16 mouse cellular contexts compared by ENCODE assay signal in the genomic region with DNA sequence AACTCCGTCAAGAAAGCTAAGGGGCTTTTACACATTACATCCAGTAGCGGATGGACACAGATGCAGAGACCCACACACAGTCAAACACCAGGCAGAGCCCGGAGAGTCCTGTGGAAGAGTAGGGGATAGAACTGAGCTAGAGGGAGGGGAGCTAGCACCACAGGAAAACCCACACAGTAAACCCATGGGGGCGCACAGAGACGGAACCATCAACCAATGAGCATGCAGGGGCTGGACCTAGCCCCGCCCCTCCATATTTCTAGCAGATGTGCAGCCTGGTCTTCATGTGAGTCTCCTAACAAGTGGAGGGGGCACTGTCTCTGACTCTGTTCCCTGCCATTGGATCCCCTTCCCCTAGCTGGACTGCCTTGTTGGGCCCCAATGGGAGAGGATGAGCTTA. TPM values are rescaled to one million over a fixed set of nuclear protein-coding genes. Genes with fewer than 3 reads are reported as not detected.
DNase-seq lines count a peak whose midpoint lies in the region; ATAC-seq and TF ChIP-seq lines count a peak whose summit lies in the region.
"Had no signal": no experiment of that assay in that cellular context is flagged by ENCODE, and none has a peak within 500 bp of the region (broad histone marks: within the 10 kb centered on the region; RNA-seq: fewer than 3 reads in every experiment).

No protein-coding gene starts in this region.

- H3K27me3 ChIP-seq in forebrain, embryonic 15.5 days = no peaks in the 10 kb centered on the region
- H3K27me3 ChIP-seq in forebrain, embryonic 11.5 days (ENCODE audit: control insufficient read depth, insufficient read depth, low read length) = no peaks in the 10 kb centered on the region
- H3K27me3 ChIP-seq in midbrain, embryonic 11.5 days (ENCODE audit: control insufficient read depth, insufficient read depth, low read length) = no peaks in the 10 kb centered on the region; the same call in 1 of the 2 replicates
- H3K27me3 ChIP-seq in midbrain, embryonic 14.5 days (ENCODE audit: control insufficient read depth, insufficient read depth, low read length) = no peaks in the 10 kb centered on the region
- H3K27me3 ChIP-seq in E14TG2a.4 (ENCODE audit: insufficient read depth, low read length) = peaks cover 4% of the 10 kb centered on the region; the same call in 1 of the 2 replicates
- H3K27me3 ChIP-seq: heart, embryonic 15.5 days had no signal

- DNase-seq in forebrain, embryonic 11.5 days (ENCODE audit: low spot score) = no peak
- DNase-seq in midbrain, embryonic 11.5 days (ENCODE audit: low spot score, missing footprints) = no peak
- DNase-seq in midbrain, embryonic 14.5 days = no peak
- DNase-seq in thymus, postnatal 10 days (ENCODE audit: low spot score in 2 of 2) = peak; percentile 16 to 27
- no peak for DNase-seq in right cerebral cortex, postnatal 14 days
- no peak for DNase-seq in Muller cell, postnatal 12 days (ENCODE audit: inconsistent ontology term)
- DNase-seq: adrenal gland, postnatal 14 days; cerebellum, adult 8-10 months; kidney, postnatal 4 days; lung, postnatal 14 days; right cerebral cortex, postnatal 4 days had no signal

- H3K9ac ChIP-seq in forebrain, embryonic 15.5 days (replicated peaks) = no peak overlapping the region
- no peak overlapping the region for H3K9ac ChIP-seq in forebrain, embryonic 11.5 days (ENCODE audit: low read length)
- no peak overlapping the region for H3K9ac ChIP-seq in midbrain, embryonic 11.5 days (ENCODE audit: low read length)
- no peak overlapping the region for H3K9ac ChIP-seq in midbrain, embryonic 14.5 days (replicated peaks; ENCODE audit: low read length)
- H3K9ac ChIP-seq: heart, embryonic 15.5 days; liver, embryonic 14.5 days had no signal

- H3K27ac ChIP-seq in forebrain, embryonic 15.5 days (replicated peaks) = no peak overlapping the region
- no peak overlapping the region for H3K27ac ChIP-seq in forebrain, embryonic 11.5 days (ENCODE audit: low read depth, low read length)
- H3K27ac ChIP-seq in midbrain, embryonic 11.5 days (ENCODE audit: low read depth, low read length) = no peak overlapping the region
- no peak overlapping the region for H3K27ac ChIP-seq in midbrain, embryonic 14.5 days (replicated peaks; ENCODE audit: low read depth, low read length)
- H3K27ac ChIP-seq: heart, embryonic 15.5 days; hindbrain, postnatal 0 days; liver, embryonic 14.5 days had no signal

- H3K9me3 ChIP-seq in forebrain, embryonic 15.5 days = no peaks in the 10 kb centered on the region
- H3K9me3 ChIP-seq in forebrain, embryonic 11.5 days (ENCODE audit: control insufficient read depth, low read length) = peaks cover 3% of the 10 kb centered on the region
- H3K9me3 ChIP-seq in midbrain, embryonic 11.5 days (ENCODE audit: control insufficient read depth, low read length) = peaks cover 3% of the 10 kb centered on the region; the same call in 1 of the 2 replicates
- H3K9me3 ChIP-seq in midbrain, embryonic 14.5 days (ENCODE audit: control insufficient read depth, low read length) = no peaks in the 10 kb centered on the region
- H3K9me3 ChIP-seq in E14TG2a.4 (ENCODE audit: low read length) = no peaks in the 10 kb centered on the region
- H3K9me3 ChIP-seq: heart, embryonic 15.5 days had no signal

- 0 out of 2 replicates have a peak, but pooled peaks have one; percentile 32 for ATAC-seq in forebrain, embryonic 15.5 days (replicated peaks)
- ATAC-seq in forebrain, embryonic 11.5 days (replicated peaks; ENCODE audit: low FRiP score) = no peak
- peak; percentile 48; the same call in 1 of the 2 replicates for ATAC-seq in midbrain, embryonic 11.5 days (ENCODE audit: low FRiP score)
- ATAC-seq in midbrain, embryonic 14.5 days (ENCODE audit: low FRiP score, low TSS enrichment) = no peak

- no peaks in the 10 kb centered on the region for H3K36me3 ChIP-seq in forebrain, embryonic 15.5 days
- H3K36me3 ChIP-seq in forebrain, embryonic 11.5 days (ENCODE audit: control insufficient read depth, insufficient read depth, low read length) = no peaks in the 10 kb centered on the region
- H3K36me3 ChIP-seq in midbrain, embryonic 11.5 days (ENCODE audit: control insufficient read depth, insufficient read depth, low read length) = no peaks in the 10 kb centered on the region
- H3K36me3 ChIP-seq in midbrain, embryonic 14.5 days (ENCODE audit: control insufficient read depth, insufficient read depth, low read length) = no peaks in the 10 kb centered on the region
- peaks cover 6% of the 10 kb centered on the region; the same call in 1 of the 2 replicates for H3K36me3 ChIP-seq in E14TG2a.4 (ENCODE audit: insufficient read depth, low read length)
- H3K36me3 ChIP-seq: heart, embryonic 15.5 days had no signal

- H3K4me2 ChIP-seq in forebrain, embryonic 15.5 days (replicated peaks) = no peak overlapping the region
- H3K4me2 ChIP-seq in forebrain, embryonic 11.5 days (ENCODE audit: low read depth, low read length, severe bottlenecking) = no peak overlapping the region
- no peak overlapping the region for H3K4me2 ChIP-seq in midbrain, embryonic 11.5 days
- H3K4me2 ChIP-seq in midbrain, embryonic 14.5 days (ENCODE audit: low read length) = no peak overlapping the region
- H3K4me2 ChIP-seq: heart, embryonic 15.5 days had no signal

- TF ChIP-seq CTCF in E14TG2a.4 (conservative IDR thresholded peaks at IDR 0.05; ENCODE audit: low read length) = no peak

- WGBS in forebrain, embryonic 15.5 days = 79% methylated on average over 6 of the region's 6 CpGs
- WGBS in forebrain, embryonic 11.5 days = 84% methylated on average over 6 of the region's 6 CpGs
- 84% methylated on average over 6 of the region's 6 CpGs for WGBS in midbrain, embryonic 11.5 days
- 84% methylated on average over 6 of the region's 6 CpGs for WGBS in midbrain, embryonic 14.5 days

- no peak overlapping the region for H3K4me3 ChIP-seq in forebrain, embryonic 15.5 days
- H3K4me3 ChIP-seq in forebrain, embryonic 11.5 days (ENCODE audit: low read depth, low read length) = no peak overlapping the region
- H3K4me3 ChIP-seq in midbrain, embryonic 11.5 days (ENCODE audit: low read depth, low read length) = no peak overlapping the region
- H3K4me3 ChIP-seq in midbrain, embryonic 14.5 days (replicated peaks; ENCODE audit: low read depth, low read length) = no peak overlapping the region
- H3K4me3 ChIP-seq in E14TG2a.4 (replicated peaks; ENCODE audit: low read length) = peak overlapping the region; percentile 59
- H3K4me3 ChIP-seq: heart, embryonic 15.5 days had no signal

- peaks cover 8% of the 10 kb centered on the region for H3K4me1 ChIP-seq in forebrain, embryonic 15.5 days
- H3K4me1 ChIP-seq in forebrain, embryonic 11.5 days (replicated peaks; ENCODE audit: control insufficient read depth, insufficient read depth, low read length) = peaks cover 4% of the 10 kb centered on the region; the same call in 1 of the 2 replicates
- 0 out of 2 replicates have a peak, but pooled peaks cover 2% of the 10 kb centered on the region for H3K4me1 ChIP-seq in midbrain, embryonic 11.5 days (ENCODE audit: control insufficient read depth, insufficient read depth, low read length)
- H3K4me1 ChIP-seq in midbrain, embryonic 14.5 days (ENCODE audit: control insufficient read depth, insufficient read depth, low read length) = no peaks in the 10 kb centered on the region
- peaks cover 95% of the 10 kb centered on the region for H3K4me1 ChIP-seq in E14TG2a.4 (replicated peaks; ENCODE audit: low read depth, low read length)

RNA-seq across cellular contexts. Expression of gene 1500009L16Rik, which starts 5.9 kb away (rescaled TPM):
- 50.2 and 51.2 TPM in 2 replicates for polyA plus RNA-seq in forebrain, embryonic 15.5 days (2015; fragmentation: Nextera tagmentation; extraction: Ambion mirVana)
- 43.2 and 44.0 TPM in 2 replicates for polyA plus RNA-seq in forebrain, embryonic 11.5 days (2014; fragmentation: Nextera tagmentation; extraction: Ambion mirVana)
- 40.0 and 44.3 TPM in 2 replicates for polyA plus RNA-seq in midbrain, embryonic 11.5 days (2014; fragmentation: Nextera tagmentation; extraction: Ambion mirVana)
- polyA plus RNA-seq in midbrain, embryonic 14.5 days (2014; fragmentation: Nextera tagmentation; extraction: Ambion mirVana) = 65.9 and 76.9 TPM in 2 replicates

Comparison
In these comparisons a context has a peak if more than half of its experiments do, and no peak if none do; other contexts are left out.
1. ATAC-seq: peak in forebrain, embryonic 15.5 days (single experiment) and midbrain, embryonic 11.5 days (single experiment); none in forebrain, embryonic 11.5 days (single experiment) and midbrain, embryonic 14.5 days (single experiment).
2. DNase-seq: peak in thymus, postnatal 10 days (2 of 2); none in forebrain, embryonic 11.5 days (single experiment), midbrain, embryonic 11.5 days (single experiment), midbrain, embryonic 14.5 days (single experiment), right cerebral cortex, postnatal 14 days (single experiment) and Muller cell, postnatal 12 days (single experiment).